Mouse (Mus musculus) heart, embryonic 11.5 days (tissue): ENCODE measurements around the gene Serpinb1c. TPM values are rescaled to one million over a fixed set of nuclear protein-coding genes. Genes with fewer than 3 reads are reported as not detected.

Experiments used
- ATAC-seq: fragments of 200-750 bp; cut with Nextera tagmentation; replicated peaks from 2 replicates; pipeline ENCODE4 v1.8.0; 2017; ENCODE audit warnings: moderate library complexity; ENCODE audit not compliant: insufficient number of reproducible peaks, low FRiP score, low TSS enrichment
- H3K27ac ChIP-seq: fragments of 300-500 bp; sonication (generic); 2 replicates; pipeline ENCODE4 v1.5.1; 2014; ENCODE audit warnings: mild to moderate bottlenecking, low read depth, low read length
- H3K27me3 ChIP-seq: fragments of 300-500 bp; sonication (generic); 2 replicates; pipeline ENCODE4 v1.6.1; 2014; ENCODE audit warnings: mild to moderate bottlenecking, low read length, mixed read lengths; ENCODE audit not compliant: control insufficient read depth, insufficient read depth
- H3K36me3 ChIP-seq: fragments of 300-500 bp; sonication (generic); 2 replicates; pipeline ENCODE4 v1.6.1; 2014; ENCODE audit warnings: mild to moderate bottlenecking, low read length, moderate library complexity, mixed read lengths; ENCODE audit not compliant: control insufficient read depth, insufficient read depth
- H3K4me1 ChIP-seq: fragments of 300-500 bp; sonication (generic); 2 replicates; pipeline ENCODE4 v1.6.1; 2014; ENCODE audit warnings: low read length; ENCODE audit not compliant: control insufficient read depth, insufficient read depth
- H3K4me2 ChIP-seq: fragments of 300-500 bp; sonication (generic); 2 replicates; pipeline ENCODE4 v1.6.1; 2014; ENCODE audit warnings: mild to moderate bottlenecking, moderate library complexity
- H3K4me3 ChIP-seq: fragments of 300-500 bp; sonication (generic); 2 replicates; pipeline ENCODE4 v1.5.1; 2014; ENCODE audit warnings: low read depth, low read length
- H3K9ac ChIP-seq: fragments of 300-500 bp; sonication (generic); 2 replicates; pipeline ENCODE4 v1.6.1; 2014; ENCODE audit warnings: mild to moderate bottlenecking, low read depth, low read length, moderate library complexity
- H3K9me3 ChIP-seq: fragments of 300-500 bp; sonication (generic); replicated peaks from 2 replicates; pipeline ENCODE4 v1.6.1; 2016; ENCODE audit warnings: low read length; ENCODE audit not compliant: control insufficient read depth
- WGBS: fragments of 180-500 bp; shearing (Covaris S2); extraction: QIAGEN DNeasy Blood & Tissue Kit; methylation state at CpG from one replicate; pipeline ENCODE4 v1.1.7; 2014; ENCODE audit not compliant: insufficient replicate concordance; 5-methylcytosine and 5-hydroxymethylcytosine counted together
- polyA plus RNA-seq: library from polyadenylated mRNA; unstranded; fragments of >200 nt; fragmentation: Nextera tagmentation; extraction: Ambion mirVana; gene quantifications from 2 replicates; pipeline ENCODE4 v1.2.1, GENCODE M21; 2014

The Serpinb1c gene
- polyA plus RNA-seq, 1 experiment from 2014 or later = 0.16 TPM

DNA sequence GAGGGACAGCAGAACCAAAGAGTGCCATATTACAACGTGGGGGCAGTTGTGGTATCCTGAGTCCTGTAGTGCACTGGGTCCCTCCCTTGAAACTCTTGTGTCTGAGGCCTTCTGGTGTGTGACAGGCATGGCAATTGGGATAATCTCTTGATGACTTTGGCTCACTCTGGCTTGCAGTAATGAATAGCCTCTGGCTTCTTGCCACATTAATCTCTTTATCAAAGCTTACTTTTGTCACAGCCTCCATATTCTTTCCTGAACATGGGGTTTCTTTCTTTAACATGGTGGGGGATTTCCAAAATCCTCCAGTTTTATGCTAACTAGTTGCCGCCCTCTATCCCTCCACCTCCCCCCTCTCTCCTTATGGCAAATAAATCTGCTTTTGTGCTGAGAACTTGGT is 44.9 kb downstream of the Serpinb1c start:
- H3K4me2 ChIP-seq = no peak overlapping the region
- no peak for ATAC-seq
- no peak overlapping the region for H3K9ac ChIP-seq
- H3K27ac ChIP-seq = no peak overlapping the region
- no peaks in the 10 kb centered on the region for H3K36me3 ChIP-seq
- H3K27me3 ChIP-seq = no peaks in the 10 kb centered on the region
- 73% methylated on average over 2 of the region's 2 CpGs for WGBS
- H3K9me3 ChIP-seq = no peaks in the 10 kb centered on the region
- no peaks in the 10 kb centered on the region for H3K4me1 ChIP-seq
- H3K4me3 ChIP-seq = no peak overlapping the region

GRCm38 (mm10) chr13:32852539-32852938 is 45.5 kb downstream of the Serpinb1c start:
- no peak overlapping the region for H3K27ac ChIP-seq
- H3K9me3 ChIP-seq = no peaks in the 10 kb centered on the region
- no peak overlapping the region for H3K9ac ChIP-seq
- ATAC-seq = no peak
- H3K4me2 ChIP-seq = no peak overlapping the region
- WGBS = 87% methylated on average over 4 of the region's 4 CpGs
- no peaks in the 10 kb centered on the region for H3K4me1 ChIP-seq
- H3K36me3 ChIP-seq = no peaks in the 10 kb centered on the region
- no peaks in the 10 kb centered on the region for H3K27me3 ChIP-seq
- no peak overlapping the region for H3K4me3 ChIP-seq

- Histone ChIP-seq H3K9me3 (no peaks in the 10 kb centered on the region), H3K27ac (no peak overlapping the region), H3K9ac (no peak overlapping the region), H3K27me3 (no peaks in the 10 kb centered on the region), H3K4me1 (no peaks in the 10 kb centered on the region), H3K4me3 (no peak overlapping the region), H3K4me2 (no peak overlapping the region), H3K36me3 (no peaks in the 10 kb centered on the region)
- ATAC-seq = no peak
- 7% methylated on average over 7 of the region's 7 CpGs for WGBS
Observed at GRCm38 (mm10) chr13:32851967-32852366, 46.0 kb downstream of the Serpinb1c start.

- Histone ChIP-seq H3K4me1 (no peaks in the 10 kb centered on the region), H3K4me3 (no peak within 1 kb of the TSS), H3K27me3 (no peaks in the 10 kb centered on the region), H3K27ac (no peak within 1 kb of the TSS), H3K9ac (no peak within 1 kb of the TSS), H3K9me3 (no peaks in the 10 kb centered on the region), H3K4me2 (no peak within 1 kb of the TSS), H3K36me3 (no peaks in the 10 kb centered on the region)
- WGBS = 59% methylated on average over 10 of the region's 10 CpGs
- no peak for ATAC-seq
Observed at GRCm38 (mm10) chr13:32850668-32851404, 47.2 kb downstream of the Serpinb1c start, which contains the start of gene Serpinb1a. Serpinb1a (minus strand) TSS chr13:32851185.

GRCm38 (mm10) chr13:32850156-32850555 is 47.9 kb downstream of the Serpinb1c start:
- 50% methylated on average over 1 of the region's 1 CpGs for WGBS
- no peak for ATAC-seq

GRCm38 (mm10) chr13:32849531-32850123 is 48.4 kb downstream of the Serpinb1c start:
- ATAC-seq = no peak
- no peaks in the 10 kb centered on the region for H3K27me3 ChIP-seq
- no peaks in the 10 kb centered on the region for H3K4me1 ChIP-seq
- no peaks in the 10 kb centered on the region for H3K36me3 ChIP-seq
- no peak overlapping the region for H3K9ac ChIP-seq
- no peaks in the 10 kb centered on the region for H3K9me3 ChIP-seq
- no peak overlapping the region for H3K27ac ChIP-seq
- no peak overlapping the region for H3K4me2 ChIP-seq
- H3K4me3 ChIP-seq = no peak overlapping the region

More at GRCm38 (mm10) chr13:32850156-32850555, 47.9 kb downstream of the Serpinb1c start:
- no peaks in the 10 kb centered on the region for H3K4me1 ChIP-seq
- no peak overlapping the region for H3K9ac ChIP-seq
- H3K9me3 ChIP-seq = no peaks in the 10 kb centered on the region
- H3K27me3 ChIP-seq = no peaks in the 10 kb centered on the region
- no peak overlapping the region for H3K4me2 ChIP-seq
- H3K4me3 ChIP-seq = no peak overlapping the region
- H3K36me3 ChIP-seq = no peaks in the 10 kb centered on the region
- H3K27ac ChIP-seq = no peak overlapping the region

DNA sequence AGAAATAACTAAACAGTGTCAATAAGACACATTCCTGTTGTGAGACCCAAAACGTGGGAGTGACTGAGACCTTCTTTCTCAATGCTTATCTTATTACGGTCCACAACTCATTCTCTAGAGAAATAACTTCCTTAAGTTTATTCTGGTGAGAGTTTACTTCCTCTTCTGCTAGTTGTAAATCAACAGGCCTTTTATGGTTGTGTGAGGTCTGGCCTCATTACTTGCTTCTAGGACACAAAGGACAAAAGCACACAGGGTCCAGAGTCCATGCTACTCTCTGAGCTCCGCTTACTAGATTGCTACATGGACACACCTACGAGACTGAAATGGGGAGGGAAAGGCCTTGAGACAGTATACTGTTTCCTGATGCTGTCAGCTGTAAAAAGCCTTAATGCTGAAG is 48.9 kb downstream of the Serpinb1c start:
- H3K27ac ChIP-seq = no peak overlapping the region
- ATAC-seq = no peak
- 55% methylated on average over 4 of the region's 4 CpGs for WGBS

DNA sequence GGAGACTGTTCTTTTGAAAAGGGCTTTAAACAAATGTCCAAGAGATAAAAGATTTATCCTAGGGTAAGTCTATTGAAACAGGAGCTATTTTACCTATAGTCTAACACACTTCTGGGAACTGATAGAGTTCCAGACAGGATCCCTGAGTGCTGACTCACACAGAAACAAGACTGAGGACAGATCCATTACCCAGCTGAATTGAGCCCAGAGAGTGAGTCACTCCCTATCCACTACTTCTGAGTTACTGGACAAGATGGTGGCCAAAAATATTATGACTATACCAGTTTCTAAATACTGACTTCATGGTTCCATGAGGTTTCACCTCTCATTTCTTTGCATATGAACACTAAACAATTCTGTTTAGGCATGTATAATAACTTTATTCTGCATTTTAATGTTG is 51.8 kb downstream of the Serpinb1c start:
- H3K27me3 ChIP-seq = no peaks in the 10 kb centered on the region
- H3K4me2 ChIP-seq = no peak overlapping the region
- H3K9ac ChIP-seq = no peak overlapping the region
- ATAC-seq = no peak
- no peaks in the 10 kb centered on the region for H3K36me3 ChIP-seq
- no peak overlapping the region for H3K4me3 ChIP-seq
- H3K4me1 ChIP-seq = no peaks in the 10 kb centered on the region
- H3K27ac ChIP-seq = no peak overlapping the region
- H3K9me3 ChIP-seq = no peaks in the 10 kb centered on the region

More for the DNA sequence above, 48.9 kb downstream of the Serpinb1c start:
- Histone ChIP-seq H3K4me1 (no peaks in the 10 kb centered on the region), H3K4me3 (no peak overlapping the region), H3K9me3 (no peaks in the 10 kb centered on the region), H3K9ac (no peak overlapping the region), H3K36me3 (no peaks in the 10 kb centered on the region), H3K27me3 (no peaks in the 10 kb centered on the region), H3K4me2 (no peak overlapping the region)

- no peak for ATAC-seq
- no peak overlapping the region for H3K4me2 ChIP-seq
- H3K4me3 ChIP-seq = no peak overlapping the region
- no peak overlapping the region for H3K9ac ChIP-seq
- H3K4me1 ChIP-seq = no peaks in the 10 kb centered on the region
- 87% methylated on average over 3 of the region's 3 CpGs for WGBS
- H3K27ac ChIP-seq = no peak overlapping the region
- H3K27me3 ChIP-seq = no peaks in the 10 kb centered on the region
- no peaks in the 10 kb centered on the region for H3K9me3 ChIP-seq
- H3K36me3 ChIP-seq = no peaks in the 10 kb centered on the region
Observed at GRCm38 (mm10) chr13:32841349-32841748, 56.7 kb downstream of the Serpinb1c start.
